Mouse (Mus musculus): ENCODE data around the gene Zfp980. TPM values are rescaled to one million over a fixed set of nuclear protein-coding genes. Genes with fewer than 3 reads are reported as not detected.
"Not testable (repeated sequence)": the region's sequence is repeated elsewhere in the genome, so short reads cannot be mapped to it uniquely, and the experiment has no call there.

Gene Zfp980
- not detected in 2 replicates for polyA plus RNA-seq (2014; fragmentation: Nextera tagmentation; extraction: Ambion mirVana)

DNA sequence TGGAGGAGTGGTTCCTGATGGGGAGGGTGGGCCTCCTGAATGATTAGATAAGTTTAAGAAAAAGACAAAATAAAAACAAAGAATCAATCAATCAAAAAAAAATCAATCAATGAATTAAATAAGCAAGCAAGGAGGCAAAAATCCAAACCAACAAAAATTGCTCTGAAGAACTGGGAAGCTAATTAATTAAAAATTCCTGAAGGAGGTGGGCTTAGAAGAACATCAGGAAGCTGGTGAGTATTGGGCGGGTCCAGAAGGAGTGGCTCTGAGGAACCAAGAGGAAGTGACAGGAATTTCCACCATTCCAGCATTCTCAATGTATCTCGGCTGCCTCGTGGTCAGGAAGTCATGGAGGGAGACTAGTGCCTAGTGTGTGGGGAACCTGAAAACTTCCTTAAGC is at the start of gene Zfp980:
Gene Zfp980 (plus strand): TSS at position 301 of the 400 bp plus-strand sequence.
- WGBS (ENCODE audit: insufficient replicate concordance) = 63% methylated on average over 3 of the region's 3 CpGs
- not testable (repeated sequence) for ATAC-seq (replicated peaks; ENCODE audit: insufficient number of reproducible peaks, low FRiP score, low TSS enrichment); H3K4me2 ChIP-seq

DNA sequence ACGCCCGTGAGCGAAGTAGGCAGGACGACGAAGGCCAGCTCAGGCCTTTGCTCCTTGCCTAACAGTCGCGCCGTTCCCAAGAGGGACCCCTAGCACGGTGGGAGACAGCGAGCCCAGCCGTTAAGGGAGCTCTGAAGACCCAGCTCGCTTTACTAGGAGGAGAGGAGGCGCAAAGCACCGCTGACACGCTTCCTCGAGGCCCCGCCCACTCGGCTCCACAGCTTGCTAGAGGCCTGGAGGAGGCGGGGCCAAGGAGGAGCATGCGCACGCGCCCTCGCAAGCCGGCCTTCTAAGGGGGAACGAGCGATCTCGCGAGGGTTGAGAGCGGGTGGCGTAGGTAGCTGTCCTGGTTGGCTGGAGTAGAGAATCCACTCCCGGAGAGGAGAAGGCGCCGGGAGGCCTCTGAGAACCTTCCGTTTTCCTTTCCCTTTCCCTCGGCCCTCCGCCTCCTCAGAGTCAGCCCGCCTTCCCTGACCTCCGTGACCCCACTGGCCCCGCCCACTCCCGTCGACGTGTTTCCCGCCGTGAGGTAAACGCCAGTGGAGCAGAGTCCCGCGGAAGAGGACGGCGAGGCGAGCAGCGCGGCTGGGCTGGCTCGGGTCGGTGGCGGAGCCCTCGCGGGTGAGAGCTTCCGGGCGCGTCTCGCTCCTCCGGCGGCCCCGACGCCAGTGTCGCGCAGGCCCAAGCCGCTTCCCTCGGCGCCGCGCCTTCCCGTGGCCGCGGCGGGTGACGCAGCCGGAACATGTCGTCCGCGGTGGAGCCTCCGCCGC is 29.9 kb upstream of the Zfp980 start:
- H3K36me3 ChIP-seq (ENCODE audit: control insufficient read depth, insufficient read depth, low read length); ATAC-seq (replicated peaks; ENCODE audit: insufficient number of reproducible peaks, low FRiP score, low TSS enrichment); H3K27ac ChIP-seq (ENCODE audit: low read depth, low read length); H3K27me3 ChIP-seq (ENCODE audit: control insufficient read depth, insufficient read depth, low read length); H3K9ac ChIP-seq (ENCODE audit: low read depth, low read length); H3K4me1 ChIP-seq (ENCODE audit: control insufficient read depth, insufficient read depth, low read length); H3K9me3 ChIP-seq (replicated peaks; ENCODE audit: control insufficient read depth, low read length): not testable (repeated sequence)
- H3K4me2 ChIP-seq = peak overlapping the region; percentile 40
- 20% methylated on average over 77 of the region's 83 CpGs for WGBS (ENCODE audit: insufficient replicate concordance)
- peak overlapping the region; percentile 25; the same call in 1 of the 2 replicates for H3K4me3 ChIP-seq (ENCODE audit: low read depth, low read length)

More for the DNA sequence above, at the start of gene Zfp980:
- not testable (repeated sequence) for H3K9ac ChIP-seq (ENCODE audit: low read depth, low read length); H3K9me3 ChIP-seq (replicated peaks; ENCODE audit: control insufficient read depth, low read length); H3K27me3 ChIP-seq (ENCODE audit: control insufficient read depth, insufficient read depth, low read length); H3K4me1 ChIP-seq (ENCODE audit: control insufficient read depth, insufficient read depth, low read length); H3K36me3 ChIP-seq (ENCODE audit: control insufficient read depth, insufficient read depth, low read length); H3K27ac ChIP-seq (ENCODE audit: low read depth, low read length); H3K4me3 ChIP-seq (ENCODE audit: low read depth, low read length)

DNA sequence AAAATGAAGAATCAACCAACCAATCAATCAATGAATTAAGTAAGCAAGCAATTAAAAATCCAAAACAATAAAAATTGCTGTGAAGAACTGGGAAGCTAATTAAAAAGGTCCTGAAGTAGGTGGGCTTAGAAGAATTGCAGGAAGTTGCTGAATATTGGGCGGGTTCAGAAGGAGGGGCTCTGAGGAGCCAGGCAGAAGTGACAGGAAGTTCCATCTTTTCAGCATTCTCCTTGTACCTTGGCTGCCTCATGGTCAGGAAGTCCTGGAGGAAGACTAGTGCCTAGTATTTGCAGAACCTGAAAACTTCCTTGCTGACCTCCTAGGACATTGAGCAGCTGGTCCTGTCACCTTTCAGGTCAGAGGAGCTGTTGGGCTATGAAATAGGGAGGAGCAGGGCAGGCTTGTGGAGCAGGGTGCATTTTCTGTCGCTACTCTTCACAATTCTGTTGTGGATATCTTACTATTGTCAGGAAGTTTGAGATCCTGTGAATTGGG is 3.8 kb downstream of the Zfp980 start:
- not testable (repeated sequence) for H3K9ac ChIP-seq (ENCODE audit: low read depth, low read length); H3K4me2 ChIP-seq; H3K9me3 ChIP-seq (replicated peaks; ENCODE audit: control insufficient read depth, low read length); H3K36me3 ChIP-seq (ENCODE audit: control insufficient read depth, insufficient read depth, low read length); H3K4me3 ChIP-seq (ENCODE audit: low read depth, low read length); H3K27ac ChIP-seq (ENCODE audit: low read depth, low read length); H3K4me1 ChIP-seq (ENCODE audit: control insufficient read depth, insufficient read depth, low read length); H3K27me3 ChIP-seq (ENCODE audit: control insufficient read depth, insufficient read depth, low read length); ATAC-seq (replicated peaks; ENCODE audit: insufficient number of reproducible peaks, low FRiP score, low TSS enrichment)
- WGBS (ENCODE audit: insufficient replicate concordance) = 65% methylated on average over 2 of the region's 2 CpGs

DNA sequence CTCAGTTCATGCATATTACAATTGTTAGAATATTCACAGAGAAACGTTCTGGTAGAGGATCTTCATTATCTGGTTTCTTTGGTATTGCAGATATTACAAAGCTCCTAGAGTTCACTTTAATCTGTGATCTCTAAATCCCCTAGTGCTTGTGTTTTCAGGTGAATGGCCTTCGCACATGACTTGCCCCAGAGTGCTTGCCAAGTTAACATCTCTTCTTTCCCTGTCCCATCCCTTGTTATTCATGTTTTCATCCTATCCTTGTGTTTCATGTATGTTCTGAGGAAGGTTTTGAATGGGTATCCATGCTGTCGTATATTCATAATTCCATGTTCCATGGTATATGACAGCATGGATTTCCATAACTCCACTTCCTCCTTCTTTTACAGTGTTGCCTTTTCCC is 9.7 kb downstream of the Zfp980 start:
- 78% methylated on average over 3 of the region's 3 CpGs for WGBS (ENCODE audit: insufficient replicate concordance)
- H3K9me3 ChIP-seq (replicated peaks; ENCODE audit: control insufficient read depth, low read length); H3K4me1 ChIP-seq (ENCODE audit: control insufficient read depth, insufficient read depth, low read length); H3K27me3 ChIP-seq (ENCODE audit: control insufficient read depth, insufficient read depth, low read length); H3K27ac ChIP-seq (ENCODE audit: low read depth, low read length); H3K36me3 ChIP-seq (ENCODE audit: control insufficient read depth, insufficient read depth, low read length); H3K4me3 ChIP-seq (ENCODE audit: low read depth, low read length); H3K4me2 ChIP-seq; H3K9ac ChIP-seq (ENCODE audit: low read depth, low read length): not testable (repeated sequence)
- 0 out of 2 replicates have a peak, but pooled peaks have one; percentile 55 for ATAC-seq (replicated peaks; ENCODE audit: insufficient number of reproducible peaks, low FRiP score, low TSS enrichment)

DNA sequence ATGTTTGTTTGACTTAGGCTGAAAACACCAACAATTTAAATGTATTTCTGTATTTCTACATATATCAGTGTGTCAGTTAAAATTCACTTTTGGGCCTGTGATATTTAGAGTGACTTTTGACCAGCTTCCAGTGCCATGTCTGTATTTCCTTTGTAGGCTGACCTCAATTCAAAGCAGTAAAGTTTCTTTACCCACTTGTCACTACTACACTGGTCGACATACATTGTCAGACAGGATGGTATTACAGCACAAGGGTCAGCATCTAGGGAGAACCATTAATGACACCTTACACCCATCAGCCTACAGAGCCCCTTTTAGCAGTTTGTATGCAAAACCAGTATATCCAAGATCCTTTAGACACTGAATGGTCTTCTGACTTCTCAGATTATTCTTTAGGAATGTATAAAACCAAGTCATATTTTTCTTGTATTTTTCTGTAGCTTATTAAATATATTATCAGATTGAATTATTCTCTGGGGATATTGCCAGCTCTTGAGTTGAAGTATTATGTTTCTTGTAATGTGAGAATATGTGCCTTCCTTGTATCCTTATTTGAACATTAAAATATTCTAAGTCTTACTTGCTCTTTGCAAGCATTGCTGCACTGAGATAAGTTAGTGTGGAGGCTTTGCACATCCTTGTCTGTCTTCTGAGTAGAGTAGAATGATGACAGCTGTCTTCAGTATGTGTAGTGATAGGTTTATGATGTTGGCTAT is 10.3 kb downstream of the Zfp980 start:
- 27% methylated on average over 1 of the region's 1 CpGs for WGBS (ENCODE audit: insufficient replicate concordance)
- not testable (repeated sequence) for H3K9ac ChIP-seq (ENCODE audit: low read depth, low read length); H3K36me3 ChIP-seq (ENCODE audit: control insufficient read depth, insufficient read depth, low read length); H3K4me3 ChIP-seq (ENCODE audit: low read depth, low read length); H3K4me1 ChIP-seq (ENCODE audit: control insufficient read depth, insufficient read depth, low read length); H3K27ac ChIP-seq (ENCODE audit: low read depth, low read length); H3K9me3 ChIP-seq (replicated peaks; ENCODE audit: control insufficient read depth, low read length); H3K27me3 ChIP-seq (ENCODE audit: control insufficient read depth, insufficient read depth, low read length); H3K4me2 ChIP-seq
- peak; percentile 55; the same call in 1 of the 2 replicates for ATAC-seq (replicated peaks; ENCODE audit: insufficient number of reproducible peaks, low FRiP score, low TSS enrichment)

DNA sequence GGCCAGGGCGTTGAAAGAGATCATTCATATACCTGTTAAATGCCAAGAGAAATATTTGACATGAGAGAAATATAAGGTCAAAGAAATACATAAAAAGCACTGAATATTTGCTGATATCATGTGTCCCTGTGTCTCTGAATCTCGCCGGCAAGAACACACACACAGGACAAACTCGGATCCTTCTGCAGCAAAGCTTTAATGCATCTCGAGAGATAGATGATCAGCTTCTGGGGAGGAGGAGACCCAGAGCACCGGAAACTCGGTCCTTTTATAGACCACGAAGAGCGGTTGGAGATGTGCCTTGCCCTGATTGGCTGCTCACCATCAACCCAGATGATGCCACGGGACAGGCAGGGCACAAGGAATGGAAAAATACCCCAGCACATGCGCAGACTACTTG is 11.5 kb downstream of the Zfp980 start:
- 84% methylated on average over 8 of the region's 11 CpGs for WGBS (ENCODE audit: insufficient replicate concordance)
- not testable (repeated sequence) for H3K4me3 ChIP-seq (ENCODE audit: low read depth, low read length)
- peak; percentile 49 for ATAC-seq (replicated peaks; ENCODE audit: insufficient number of reproducible peaks, low FRiP score, low TSS enrichment)

DNA sequence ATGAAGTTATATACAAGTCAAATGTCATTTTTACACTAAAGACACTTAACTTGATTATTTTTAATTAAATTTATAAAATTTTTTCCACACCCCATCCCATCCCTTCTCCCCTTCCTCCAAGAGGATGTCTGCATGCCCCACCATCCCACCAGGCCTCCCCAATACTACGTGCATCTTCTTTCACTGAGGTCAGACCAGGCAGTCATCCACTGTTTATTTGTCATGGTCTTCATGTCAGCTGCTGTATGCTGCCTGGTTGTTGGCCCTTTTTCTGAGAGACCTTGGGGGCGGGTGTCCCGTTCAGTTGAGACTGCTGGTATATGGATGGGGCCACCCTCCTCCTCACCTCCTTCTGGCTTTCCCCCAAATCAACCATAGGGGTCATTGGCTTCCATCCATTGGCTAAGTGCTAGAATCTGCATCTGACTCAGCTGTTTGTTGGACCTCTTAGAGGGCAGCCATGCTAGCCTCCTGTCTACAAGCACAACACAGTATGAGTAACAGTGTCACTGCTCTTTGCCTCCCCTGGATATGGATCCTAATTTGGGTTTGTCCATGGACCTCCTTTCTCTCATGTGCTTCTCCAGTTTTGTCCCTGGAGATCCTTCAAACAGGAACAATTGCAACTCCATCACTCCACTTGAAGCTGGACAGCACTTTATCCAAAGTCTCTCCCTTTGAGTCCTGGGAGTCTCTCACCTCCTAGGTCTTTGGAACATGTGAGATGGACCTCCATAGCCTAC is 12.7 kb downstream of the Zfp980 start:
- not testable (repeated sequence) for H3K4me1 ChIP-seq (ENCODE audit: control insufficient read depth, insufficient read depth, low read length); H3K27me3 ChIP-seq (ENCODE audit: control insufficient read depth, insufficient read depth, low read length); H3K9me3 ChIP-seq (replicated peaks; ENCODE audit: control insufficient read depth, low read length); H3K4me2 ChIP-seq; H3K9ac ChIP-seq (ENCODE audit: low read depth, low read length); H3K27ac ChIP-seq (ENCODE audit: low read depth, low read length); H3K36me3 ChIP-seq (ENCODE audit: control insufficient read depth, insufficient read depth, low read length); H3K4me3 ChIP-seq (ENCODE audit: low read depth, low read length)
- 75% methylated on average over 3 of the region's 3 CpGs for WGBS (ENCODE audit: insufficient replicate concordance)
- peak; percentile 59; the same call in 1 of the 2 replicates for ATAC-seq (replicated peaks; ENCODE audit: insufficient number of reproducible peaks, low FRiP score, low TSS enrichment)

More for the DNA sequence above, 11.5 kb downstream of the Zfp980 start:
- H3K36me3 ChIP-seq (ENCODE audit: control insufficient read depth, insufficient read depth, low read length); H3K9me3 ChIP-seq (replicated peaks; ENCODE audit: control insufficient read depth, low read length); H3K4me2 ChIP-seq; H3K9ac ChIP-seq (ENCODE audit: low read depth, low read length); H3K27me3 ChIP-seq (ENCODE audit: control insufficient read depth, insufficient read depth, low read length); H3K4me1 ChIP-seq (ENCODE audit: control insufficient read depth, insufficient read depth, low read length); H3K27ac ChIP-seq (ENCODE audit: low read depth, low read length): not testable (repeated sequence)

DNA sequence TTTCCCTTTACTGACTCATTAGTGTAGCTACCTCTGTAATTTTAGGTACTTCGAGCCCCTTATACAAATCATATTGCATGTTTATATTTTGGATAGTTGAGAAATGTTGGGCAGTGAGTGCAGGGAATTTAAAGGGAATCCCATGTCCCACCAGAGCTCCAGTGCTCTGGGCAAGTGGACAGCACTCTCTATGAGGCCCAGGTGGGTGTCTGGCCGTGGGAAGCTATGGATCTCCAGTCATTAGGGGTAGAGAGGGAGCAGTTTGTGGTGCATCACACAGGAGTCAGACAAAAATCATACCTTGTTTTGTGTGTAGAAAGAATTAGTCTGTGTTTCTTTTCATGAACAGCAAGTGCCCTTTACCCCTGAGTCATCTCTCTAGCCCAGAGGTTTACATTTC is 15.6 kb downstream of the Zfp980 start:
- not testable (repeated sequence) for H3K9me3 ChIP-seq (replicated peaks; ENCODE audit: control insufficient read depth, low read length); H3K27me3 ChIP-seq (ENCODE audit: control insufficient read depth, insufficient read depth, low read length); ATAC-seq (replicated peaks; ENCODE audit: insufficient number of reproducible peaks, low FRiP score, low TSS enrichment); H3K4me2 ChIP-seq; H3K9ac ChIP-seq (ENCODE audit: low read depth, low read length); H3K27ac ChIP-seq (ENCODE audit: low read depth, low read length); H3K4me3 ChIP-seq (ENCODE audit: low read depth, low read length); H3K36me3 ChIP-seq (ENCODE audit: control insufficient read depth, insufficient read depth, low read length); H3K4me1 ChIP-seq (ENCODE audit: control insufficient read depth, insufficient read depth, low read length)
- WGBS (ENCODE audit: insufficient replicate concordance) = 55% methylated on average over 2 of the region's 2 CpGs
